Mouse (Mus musculus) adipose tissue, adult 10 weeks (tissue): ENCODE measurements around the gene Pet100. TPM values are rescaled to one million over a fixed set of nuclear protein-coding genes. Genes with fewer than 3 reads are reported as not detected.

Source experiments
- polyA plus RNA-seq: library from polyadenylated mRNA; stranded (reverse); fragments of 350-450 nt; fragmentation: Illumina TruSeq; extraction: RNeasy Lipid Tissue Mini Kit (QIAGEN cat#74804); gene quantifications from one replicate; pipeline ENCODE4 v1.2.3, GENCODE M21; 2014; ENCODE audit warnings: low read depth, low replicate concordance

Pet100 gene
- 68.9 TPM for polyA plus RNA-seq

GRCm38 (mm10) chr8:3621199-3621970, at the start of gene Pet100, which contains the start of gene Xab2:
Gene Pet100, plus strand, starts transcription at chr8:3621548.
Gene Xab2, minus strand, starts transcription at chr8:3621316.

DNA sequence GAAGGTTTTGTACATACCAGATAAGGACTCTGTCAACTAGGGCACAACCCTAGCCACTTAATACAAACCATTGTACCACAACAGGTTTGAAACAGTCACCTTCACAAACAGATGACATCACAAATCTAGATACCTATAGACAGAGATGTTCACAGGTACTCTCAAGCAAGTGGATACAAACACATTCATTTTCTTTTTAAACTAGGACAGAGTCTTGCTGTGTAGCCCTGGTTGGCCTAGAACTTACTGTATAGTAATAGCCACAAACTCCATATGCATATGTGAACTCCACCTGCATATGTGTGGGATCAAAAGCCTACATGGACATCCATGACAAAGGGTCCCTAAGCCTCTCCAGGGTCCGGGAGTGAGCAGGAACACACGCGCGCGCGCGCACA, 34.4 kb upstream of the Pet100 start, which contains the start of gene Camsap3:
Gene Camsap3 (plus strand): TSS at position 301 of the 398 bp plus-strand sequence.

DNA sequence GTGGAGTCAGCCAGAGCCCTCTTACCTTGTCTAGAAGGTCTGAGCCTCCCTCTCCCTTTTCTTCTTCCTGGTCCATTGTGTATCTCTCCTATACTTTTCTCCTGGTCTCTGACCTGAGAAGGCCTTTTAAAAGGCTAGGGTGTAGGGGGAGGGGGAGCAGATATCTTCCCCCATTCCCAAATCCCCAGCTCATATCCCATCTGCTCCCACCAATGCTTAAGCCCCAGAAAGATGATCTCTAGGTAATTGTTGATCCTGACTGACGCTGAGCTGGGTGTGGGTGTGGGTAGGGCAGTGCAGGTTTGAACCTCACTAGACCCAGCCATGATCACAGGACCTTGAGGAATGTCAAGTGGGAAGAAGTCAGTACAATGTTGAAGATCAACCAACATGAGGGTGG, 4.1 kb downstream of the Pet100 start, which contains the start of gene Pcp2:
Gene Pcp2 (minus strand): TSS at position 101 of the 400 bp plus-strand sequence.

DNA sequence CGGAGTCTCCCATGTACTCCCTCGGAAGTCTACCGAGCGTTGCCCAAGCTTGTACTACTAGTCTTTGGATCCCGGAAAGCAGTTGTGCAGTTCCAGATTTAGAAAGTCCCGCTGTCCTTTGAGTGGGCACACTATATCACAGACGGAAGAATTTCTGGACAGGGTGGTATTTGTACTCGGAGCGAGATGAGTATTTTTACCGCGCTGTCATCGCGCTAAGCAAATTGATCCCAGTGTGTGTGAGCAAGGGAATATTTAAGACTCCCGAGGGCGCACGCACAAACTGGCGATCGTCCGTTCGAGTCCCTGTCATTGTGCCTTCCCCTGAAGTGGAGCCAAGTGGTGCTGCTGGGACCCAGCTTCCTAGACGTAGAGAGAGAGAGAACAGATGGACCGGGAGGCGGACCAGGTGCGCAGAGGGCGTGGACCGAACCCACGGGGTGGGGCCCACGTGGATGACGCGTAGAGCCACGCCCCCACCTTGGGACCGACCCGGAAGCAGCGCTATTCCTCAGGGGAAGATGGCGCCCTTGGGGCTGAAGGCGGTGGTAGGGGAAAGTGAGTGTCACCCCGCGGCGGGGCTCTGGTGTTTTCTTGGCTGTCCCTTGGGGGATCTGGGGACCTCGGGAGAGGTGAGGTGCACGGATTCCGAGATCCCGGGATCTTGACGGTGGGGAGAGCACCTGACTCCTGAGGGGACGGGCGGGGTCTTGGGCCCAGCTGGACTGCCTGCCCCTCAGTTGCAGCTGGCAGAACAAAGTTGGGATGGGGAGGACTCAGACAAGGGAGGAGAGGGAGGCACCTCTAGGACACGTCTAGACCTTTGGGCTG, 9.5 kb downstream of the Pet100 start, which contains the start of gene Stxbp2:
Gene Stxbp2 (plus strand): TSS at position 309 of the 831 bp plus-strand sequence.

GRCm38 (mm10) chr8:3655526-3655925, 34.2 kb downstream of the Pet100 start, which contains the start of gene Retn:
Gene Retn, plus strand, starts transcription at chr8:3655770.

DNA sequence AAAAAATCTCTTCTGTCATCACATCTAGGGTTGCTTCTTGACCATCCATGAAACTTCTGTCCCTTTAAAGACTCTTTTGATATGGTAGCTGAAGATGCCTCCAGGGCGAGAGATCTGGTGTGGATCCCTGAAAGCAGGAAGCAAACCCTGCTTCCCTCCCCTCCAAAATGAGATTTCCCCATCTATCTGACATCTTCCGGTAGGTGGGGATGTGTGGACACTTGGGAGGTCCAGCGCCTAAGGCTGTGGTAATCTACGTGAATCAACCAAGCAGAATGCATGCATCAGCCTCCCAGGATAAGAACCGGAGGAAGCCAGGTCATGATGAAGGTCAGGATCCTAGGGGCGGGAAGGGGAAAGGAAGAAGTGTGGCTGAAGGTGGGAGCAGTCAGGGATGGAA, 44.2 kb downstream of the Pet100 start, which contains the start of gene Mcemp1:
Gene Mcemp1 (plus strand): TSS at position 248 of the 400 bp plus-strand sequence.

DNA sequence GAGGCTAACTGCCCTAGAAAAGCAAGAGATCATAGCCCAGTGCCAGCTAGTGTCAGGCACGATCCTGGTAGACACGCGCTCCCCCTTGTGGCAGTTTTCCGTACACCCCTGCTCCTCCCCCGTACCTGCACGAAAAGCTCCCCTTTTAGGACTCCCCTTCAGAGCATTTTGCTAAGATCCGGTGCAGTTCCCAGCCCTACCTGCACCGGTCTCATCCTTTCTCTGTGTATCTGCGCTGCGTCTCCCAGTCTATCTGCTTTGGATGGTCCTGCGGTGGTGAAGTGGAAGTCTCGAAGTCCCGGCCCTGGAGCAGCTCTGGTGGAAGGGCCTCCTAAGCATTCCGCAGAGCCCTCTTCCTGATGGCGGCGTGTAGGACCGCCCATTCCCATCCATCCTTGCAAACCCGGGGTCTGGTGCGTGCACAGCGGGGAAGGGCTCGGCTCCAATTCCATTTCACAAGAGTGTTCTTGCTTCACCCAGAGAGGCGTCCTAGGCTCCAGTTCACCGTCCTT, 50.7 kb downstream of the Pet100 start, which contains the start of gene Fcor:
Gene Fcor (minus strand): TSS at position 383 of the 512 bp plus-strand sequence.

Other genes starting within 250 kb of the Pet100 start
- 20.4 TPM for gene Arhgef18, start 228.5 kb upstream of the Pet100 start, polyA plus RNA-seq
- gene Pex11g, start 153.9 kb upstream of the Pet100 start, polyA plus RNA-seq, result 29.0 TPM
- gene Tex45, start 150.7 kb upstream of the Pet100 start, polyA plus RNA-seq, result 0.73 TPM
- gene Zfp358, start 128.4 kb upstream of the Pet100 start, polyA plus RNA-seq, result 21.0 TPM
- gene Mcoln1, start 121.1 kb upstream of the Pet100 start, polyA plus RNA-seq, result 83.5 TPM
- gene Pnpla6, start 106.2 kb upstream of the Pet100 start, polyA plus RNA-seq, result 49.1 TPM
- gene C330021F23Rik, start 53.6 kb upstream of the Pet100 start, polyA plus RNA-seq, result 6.5 TPM
- 36.3 TPM for gene Camsap3, start 34.3 kb upstream of the Pet100 start, polyA plus RNA-seq
- gene Xab2, start 232 bp upstream of the Pet100 start, polyA plus RNA-seq, result 33.1 TPM
- gene Pcp2, start 4.0 kb downstream of the Pet100 start, polyA plus RNA-seq, result not detected
- gene Stxbp2, start 9.4 kb downstream of the Pet100 start, polyA plus RNA-seq, result 92.1 TPM
- gene Retn, start 34.2 kb downstream of the Pet100 start, polyA plus RNA-seq, result 947 TPM
- 0.68 TPM for gene Mcemp1, start 44.2 kb downstream of the Pet100 start, polyA plus RNA-seq
- gene Fcor, start 50.8 kb downstream of the Pet100 start, polyA plus RNA-seq, result 100 TPM
- gene Trappc5, start 54.8 kb downstream of the Pet100 start, polyA plus RNA-seq, result 19.8 TPM
- 0.12 TPM for gene Fcer2a, start 72.6 kb downstream of the Pet100 start, polyA plus RNA-seq
- 0.38 TPM for gene Clec4g, start 99.1 kb downstream of the Pet100 start, polyA plus RNA-seq
- 10.0 TPM for gene Cd209a, start 127.4 kb downstream of the Pet100 start, polyA plus RNA-seq
- gene Cd209e, start 232.8 kb downstream of the Pet100 start, polyA plus RNA-seq, result not detected